Mouse (Mus musculus) stomach, postnatal 0 days (tissue): Measurements from ENCODE around the gene 1190005I06Rik.

Experiments
- CTCF ChIP-seq: IDR thresholded peaks from 2 replicates; pipeline ENCODE4 v1.5.1; 2016; ENCODE audit warnings: antibody characterized with exemption, low read depth, mild to moderate bottlenecking, moderate library complexity
- EP300 ChIP-seq: optimal IDR thresholded peaks from 2 replicates; pipeline ENCODE3; 2016; ENCODE audit warnings: antibody characterized with exemption

- TF ChIP-seq CTCF (no peak), EP300 (no peak)
Observed at GRCm38 (mm10) chr8:120591587-120592292, 55.7 kb downstream of the 1190005I06Rik start.
